Mouse (Mus musculus): ENCODE data around the gene 4933434E20Rik. TPM values are rescaled to one million over a fixed set of nuclear protein-coding genes. Genes with fewer than 3 reads are reported as not detected.
A peak's percentile ranks its signal among the peaks of the same experiment; 100 is the strongest.

4933434E20Rik gene
- total RNA-seq, 2 experiments from 2014 or later = 91.6 to 99.3 TPM

Small RNA genes within 50 kb of the gene (microRNA-seq; reads per million reads assigned to microRNA genes)
- gene Mir190b = 26.6 reads per million, percentile 40 among the genes with 10 or more reads in this experiment
- 3.1 reads per million for gene Mir7669

Other genes starting within 250 kb of the 4933434E20Rik start
- 1 to 10 TPM; 2.8 to 4.8 TPM for gene She, start 220.3 kb upstream of the 4933434E20Rik start, total RNA-seq (2021)
- gene Il6ra, start 138.4 kb upstream of the 4933434E20Rik start, total RNA-seq (2021) = 1 to 10 TPM; 3.1 to 7.2 TPM
- gene Atp8b2, start 88.1 kb upstream of the 4933434E20Rik start, total RNA-seq (2021) = 1 to 10 TPM; 5.2 to 5.5 TPM
- 10 to 100 TPM; 47.8 to 58.0 TPM for gene Hax1, start 52.9 kb upstream of the 4933434E20Rik start, total RNA-seq (2021)
- gene Ubap2l, start 992 bp downstream of the 4933434E20Rik start, total RNA-seq (2021) = 10 to 100 TPM; 93.9 to 95.4 TPM
- 100 to 1,000 TPM; 579 to 626 TPM for gene Tpm3, start 21.0 kb downstream of the 4933434E20Rik start, total RNA-seq (2021)
- gene Nup210l, start 52.5 kb downstream of the 4933434E20Rik start, total RNA-seq (2021) = under 1 TPM in 1 of 2 experiments, not detected in 1; 0.05 TPM
- 1,000 to 10,000 TPM; 1,075 to 1,237 TPM for gene Rps27, start 162.0 kb downstream of the 4933434E20Rik start, total RNA-seq (2021)
- gene Rab13, start 162.1 kb downstream of the 4933434E20Rik start, total RNA-seq (2021) = 1 to 10 TPM; 6.1 to 9.6 TPM
- 10 to 100 TPM; 73.7 to 75.0 TPM for gene Jtb, start 180.0 kb downstream of the 4933434E20Rik start, total RNA-seq (2021)
- gene Creb3l4, start 191.9 kb downstream of the 4933434E20Rik start, total RNA-seq (2021) = not detected
- 10 to 100 TPM; 38.9 to 40.7 TPM for gene Slc39a1, start 196.5 kb downstream of the 4933434E20Rik start, total RNA-seq (2021)
- gene Crtc2, start 202.5 kb downstream of the 4933434E20Rik start, total RNA-seq (2021) = 10 to 100 TPM; 13.7 to 16.2 TPM
- 10 to 100 TPM; 81.1 to 81.6 TPM for gene Dennd4b, start 213.5 kb downstream of the 4933434E20Rik start, total RNA-seq (2021)
- 10 to 100 TPM; 58.3 to 59.4 TPM for gene Gatad2b, start 241.5 kb downstream of the 4933434E20Rik start, total RNA-seq (2021)

Data from gastrocnemius, adult 18-20 months (tissue).